Mouse (Mus musculus): ENCODE data around the gene Olfr159.

Olfr159 gene

DNA sequence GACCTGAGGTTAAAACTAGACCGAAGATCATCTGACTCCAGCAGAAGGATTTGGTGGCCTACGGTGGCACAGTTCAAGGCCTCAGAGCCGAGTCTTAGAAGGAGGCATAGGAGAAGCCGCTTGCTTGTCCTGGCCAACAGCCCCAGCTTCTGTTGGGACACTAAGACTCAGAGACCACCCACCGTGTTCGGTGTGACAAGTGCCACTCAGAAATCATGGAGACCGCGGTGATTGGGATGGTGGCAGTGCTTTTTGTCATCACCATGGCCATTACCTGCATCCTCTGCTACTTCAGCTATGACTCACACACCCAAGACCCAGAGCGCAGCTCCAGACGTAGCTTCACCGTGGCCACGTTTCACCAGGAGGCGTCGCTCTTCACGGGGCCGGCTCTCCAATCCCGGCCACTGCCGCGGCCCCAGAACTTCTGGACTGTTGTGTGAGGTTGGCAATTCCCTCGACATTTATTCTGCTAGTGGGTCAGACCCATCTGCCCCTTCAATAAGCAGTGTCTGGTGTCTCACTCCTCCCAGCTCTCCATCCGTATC, 40.0 kb downstream of the Olfr159 start:
- in situ Hi-C loops (cut with MboI; ENCODE audit: unreplicated experiment in 2 of 2): loop anchor here in 1 of 2 experiments (25.0 kb wide), 1 partner anchor 256 kb away; the partner anchor contains the start of gene Ccin

DNA sequence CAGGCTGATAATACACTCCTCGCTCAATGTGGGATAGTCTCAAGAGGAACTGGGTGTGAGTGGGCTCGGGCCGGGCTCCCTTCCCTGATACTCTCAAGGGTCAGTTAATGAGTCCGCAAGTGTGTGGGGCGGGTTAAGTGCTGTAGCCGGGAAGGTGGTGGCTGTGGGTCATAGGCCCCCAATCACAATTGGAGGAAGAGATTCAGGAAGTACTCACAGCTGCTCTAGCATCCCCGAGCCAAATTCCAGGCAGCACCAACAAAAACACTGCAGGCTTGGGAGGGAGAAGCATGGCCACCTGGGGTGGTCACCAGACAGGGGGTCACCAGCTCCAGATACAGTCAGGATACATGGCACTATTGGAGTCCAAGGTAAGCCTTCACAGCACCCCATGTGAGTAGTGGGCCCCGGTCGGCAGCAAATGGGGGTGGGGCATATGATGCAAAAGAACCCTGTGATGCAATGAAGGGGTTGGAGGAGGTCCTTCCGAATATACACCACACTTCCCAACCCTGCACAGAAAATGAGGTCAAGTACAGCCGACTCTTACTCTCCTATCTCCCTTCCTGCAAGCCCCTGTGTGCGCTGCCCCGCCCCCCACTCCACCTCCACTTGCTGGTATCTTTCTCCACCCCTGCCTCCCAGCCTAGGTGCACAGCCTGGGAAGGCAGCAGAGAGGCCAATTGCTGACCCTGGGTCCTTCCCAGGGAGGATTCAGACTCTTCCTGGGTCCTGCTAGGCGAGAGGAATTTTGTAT, 40.8 kb downstream of the Olfr159 start, which contains the start of gene Spaar:
Gene Spaar, plus strand, starts transcription at position 241 of the 757 bp plus-strand sequence.
- in situ Hi-C loops (cut with MboI; ENCODE audit: unreplicated experiment in 2 of 2): loop anchor here in 1 of 2 experiments (25.0 kb wide), 1 partner anchor 257 kb away; the partner anchor contains the start of gene Ccin

DNA sequence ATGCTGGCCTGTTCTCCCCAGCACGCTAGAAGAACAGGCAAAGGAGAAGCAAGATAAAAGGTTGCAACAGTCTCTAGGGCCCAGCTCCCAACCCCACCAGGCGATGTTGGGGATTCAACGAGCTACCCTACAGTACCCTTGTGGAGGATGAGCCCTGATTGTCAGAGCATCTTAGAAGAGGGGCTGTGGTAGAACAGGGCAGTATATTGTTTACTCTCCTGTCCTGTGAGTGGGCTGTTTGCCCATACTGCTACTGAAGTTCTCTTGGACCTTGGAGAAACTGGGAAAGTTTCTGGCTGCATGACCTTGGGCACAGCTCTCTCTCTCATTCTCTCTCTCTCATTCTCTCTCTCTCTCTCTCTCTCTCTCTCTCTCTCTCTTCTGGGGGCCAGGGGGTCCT, 41.7 kb downstream of the Olfr159 start:
- in situ Hi-C loops (cut with MboI; ENCODE audit: unreplicated experiment in 2 of 2): loop anchor here in 1 of 2 experiments (25.0 kb wide), 1 partner anchor 258 kb away; the partner anchor contains the start of gene Ccin

DNA sequence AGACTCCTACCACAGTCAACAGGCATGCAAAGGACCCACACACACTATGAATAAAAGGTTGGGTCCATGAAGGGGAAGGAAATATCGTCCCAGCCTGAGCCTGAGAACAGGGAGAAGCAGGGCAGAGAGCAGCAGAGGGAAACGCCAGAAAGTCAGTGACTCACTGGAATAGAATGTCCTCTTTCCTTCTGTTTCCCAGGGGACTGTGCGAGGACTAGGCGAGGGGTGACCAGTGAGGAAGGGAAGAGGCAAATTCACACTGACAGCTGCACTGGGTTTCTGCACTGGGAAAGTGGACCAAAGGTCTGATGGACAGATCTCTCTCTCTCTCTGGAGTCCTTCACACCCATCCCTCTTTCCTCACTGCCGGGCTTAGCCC, 42.2 kb downstream of the Olfr159 start:
- in situ Hi-C loops (cut with MboI; ENCODE audit: unreplicated experiment in 2 of 2): loop anchor here in 1 of 2 experiments (25.0 kb wide), 1 partner anchor 259 kb away; the partner anchor contains the start of gene Ccin

DNA sequence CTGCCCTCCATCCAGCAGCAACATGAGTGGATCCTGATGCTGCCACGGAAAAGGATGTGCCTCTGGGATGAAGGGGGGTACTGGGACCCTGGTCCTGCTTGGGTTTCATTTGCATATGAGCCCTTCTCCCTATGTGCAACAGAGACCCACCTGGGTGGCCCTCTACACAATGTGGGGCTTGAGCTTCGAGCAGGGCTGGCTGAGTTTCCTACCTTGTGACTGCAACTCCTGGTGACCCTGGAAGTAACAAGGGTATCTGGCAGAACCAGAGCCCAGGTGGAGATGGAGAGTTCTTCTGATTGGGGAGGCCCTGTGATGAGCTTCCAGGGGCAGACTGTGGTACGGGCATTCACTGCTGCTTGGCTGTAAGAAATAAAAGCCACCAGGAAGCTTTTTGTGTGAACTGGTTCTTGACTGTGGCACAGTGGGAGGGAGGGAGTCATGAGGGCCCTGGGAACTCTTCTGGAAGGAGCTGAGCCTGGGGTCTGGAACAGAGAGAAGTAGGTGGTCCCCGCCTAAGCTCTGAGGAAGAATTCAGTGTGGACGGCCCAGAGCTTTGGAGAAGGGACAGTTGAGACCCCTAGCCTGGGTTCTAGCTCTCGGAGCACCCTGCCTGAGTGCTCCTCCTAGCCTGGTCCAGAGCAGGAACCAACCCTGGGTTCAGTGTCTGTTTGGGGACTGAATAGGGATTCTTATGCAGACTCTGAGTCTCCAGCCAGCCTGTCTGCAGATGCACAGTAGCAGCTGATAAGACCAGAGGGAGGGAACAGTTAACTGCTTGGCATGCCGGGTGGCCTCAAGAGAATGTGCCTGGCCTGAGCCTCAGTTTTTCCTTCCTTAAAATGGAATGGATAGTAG, 42.9 kb downstream of the Olfr159 start:
- in situ Hi-C loops (cut with MboI; ENCODE audit: unreplicated experiment in 2 of 2): loop anchor here in 1 of 2 experiments (25.0 kb wide), 1 partner anchor 259 kb away; the partner anchor contains the start of gene Ccin

DNA sequence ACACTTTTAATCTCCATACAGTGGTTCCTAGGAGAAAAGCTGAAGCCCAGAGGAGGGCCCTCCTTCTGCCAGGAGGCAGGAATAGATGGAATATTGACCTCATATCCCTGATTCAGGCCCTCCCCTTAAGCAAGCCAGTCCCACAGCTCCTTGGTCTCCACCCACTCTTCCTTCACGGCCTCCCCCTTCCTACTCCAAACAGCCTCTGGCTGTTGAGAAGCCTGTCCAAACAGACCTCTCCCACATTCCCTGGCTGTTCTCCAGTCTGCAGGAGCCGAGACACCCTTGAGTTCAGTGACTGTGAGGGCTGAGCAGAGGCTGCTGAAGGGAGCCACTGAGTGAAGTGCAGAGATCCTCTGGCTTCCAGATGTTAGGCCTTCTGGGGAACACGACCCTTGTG, 43.8 kb downstream of the Olfr159 start, which contains the start of gene Hrct1:
Gene Hrct1, plus strand, starts transcription at position 194 of the 400 bp plus-strand sequence.
- in situ Hi-C loops (cut with MboI; ENCODE audit: unreplicated experiment in 2 of 2): loop anchor here in 1 of 2 experiments (25.0 kb wide), 1 partner anchor 260 kb away; the partner anchor contains the start of gene Ccin

DNA sequence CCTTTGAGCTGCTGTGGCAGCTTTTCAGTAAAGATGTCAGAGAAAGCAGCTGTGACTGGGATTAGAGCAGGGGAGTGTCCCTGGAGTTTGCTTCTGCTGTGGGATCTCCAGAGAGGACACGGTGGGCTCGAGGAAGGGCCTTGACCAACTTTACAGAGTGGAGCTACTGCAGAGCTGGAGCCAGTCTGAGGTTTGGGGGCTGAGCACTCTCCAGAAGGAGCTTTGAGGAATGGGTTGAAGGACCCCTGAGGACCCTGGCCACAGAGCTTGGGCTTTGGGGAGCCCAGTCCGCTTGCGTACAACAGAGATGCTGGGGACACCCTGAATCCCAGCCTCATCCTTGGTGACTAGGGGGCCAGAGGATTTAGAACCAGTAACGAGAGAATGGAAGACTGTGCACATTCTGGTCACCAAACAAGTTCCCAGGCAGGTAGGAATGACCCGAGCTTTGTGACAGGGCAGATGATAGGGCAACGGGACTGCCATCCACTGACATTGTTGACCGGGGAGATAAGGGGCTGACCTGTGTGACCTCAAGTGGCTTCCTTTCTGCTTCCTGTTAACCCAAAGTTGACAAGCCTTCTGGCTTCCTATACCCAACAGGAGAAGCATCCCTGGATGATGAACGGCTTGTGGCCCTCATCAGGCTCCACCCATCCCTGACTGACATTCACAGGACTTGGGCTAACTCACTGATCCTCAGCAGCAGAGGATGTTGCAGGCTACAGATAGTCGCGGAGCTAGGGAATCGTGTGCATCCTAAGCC, 44.4 kb downstream of the Olfr159 start:
- in situ Hi-C loops (cut with MboI; ENCODE audit: unreplicated experiment in 2 of 2): loop anchor here in 1 of 2 experiments (25.0 kb wide), 1 partner anchor 261 kb away; the partner anchor contains the start of gene Ccin

DNA sequence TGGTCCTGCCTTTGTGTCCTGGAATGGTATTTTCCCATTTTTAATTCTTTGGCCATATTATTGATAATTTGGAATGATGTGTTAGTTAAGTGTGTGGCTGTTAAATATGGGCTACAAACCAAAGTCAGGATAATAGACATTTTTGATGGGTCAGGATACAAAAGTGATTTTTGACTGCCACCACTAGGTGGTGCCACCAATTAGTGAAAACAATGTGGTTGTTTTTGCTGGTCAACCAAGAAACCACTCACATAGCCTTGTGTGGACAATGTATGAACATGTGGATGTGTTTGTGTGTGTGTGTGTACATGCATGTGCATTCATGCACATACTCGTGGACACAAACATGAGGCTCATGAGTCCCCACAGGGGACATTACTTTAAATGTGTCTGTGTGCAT, 46.0 kb downstream of the Olfr159 start:
- in situ Hi-C loops (cut with MboI; ENCODE audit: unreplicated experiment in 2 of 2): loop anchor here (25.0 kb wide), 2 partner anchors 263 to 662 kb away; partner anchors contain the start of genes Ccin (in 1 of the 2) and Unc13b (in 1 of the 2)

DNA sequence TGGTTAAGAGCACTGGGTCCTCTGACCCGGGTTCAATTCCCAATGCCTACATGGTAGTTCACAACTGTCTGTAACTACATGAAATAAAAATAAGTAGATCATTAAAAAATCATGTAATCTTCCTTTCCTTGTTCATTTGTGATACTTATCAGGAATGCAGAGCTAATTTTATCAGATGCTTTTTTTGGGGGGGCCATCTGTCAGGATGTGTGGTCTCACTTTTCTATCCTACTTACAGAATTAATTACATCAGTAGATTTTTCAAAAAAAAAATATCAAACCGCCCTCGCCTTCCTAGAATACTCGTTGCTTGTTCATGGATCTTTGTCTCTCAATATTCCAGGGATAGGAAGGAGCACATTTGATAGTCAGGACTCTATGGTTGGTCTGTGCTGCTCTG, 48.6 kb downstream of the Olfr159 start:
- in situ Hi-C loops (cut with MboI; ENCODE audit: unreplicated experiment in 2 of 2): loop anchor here in 1 of 2 experiments (25.0 kb wide), 1 partner anchor 660 kb away; the partner anchor contains the start of gene Unc13b

DNA sequence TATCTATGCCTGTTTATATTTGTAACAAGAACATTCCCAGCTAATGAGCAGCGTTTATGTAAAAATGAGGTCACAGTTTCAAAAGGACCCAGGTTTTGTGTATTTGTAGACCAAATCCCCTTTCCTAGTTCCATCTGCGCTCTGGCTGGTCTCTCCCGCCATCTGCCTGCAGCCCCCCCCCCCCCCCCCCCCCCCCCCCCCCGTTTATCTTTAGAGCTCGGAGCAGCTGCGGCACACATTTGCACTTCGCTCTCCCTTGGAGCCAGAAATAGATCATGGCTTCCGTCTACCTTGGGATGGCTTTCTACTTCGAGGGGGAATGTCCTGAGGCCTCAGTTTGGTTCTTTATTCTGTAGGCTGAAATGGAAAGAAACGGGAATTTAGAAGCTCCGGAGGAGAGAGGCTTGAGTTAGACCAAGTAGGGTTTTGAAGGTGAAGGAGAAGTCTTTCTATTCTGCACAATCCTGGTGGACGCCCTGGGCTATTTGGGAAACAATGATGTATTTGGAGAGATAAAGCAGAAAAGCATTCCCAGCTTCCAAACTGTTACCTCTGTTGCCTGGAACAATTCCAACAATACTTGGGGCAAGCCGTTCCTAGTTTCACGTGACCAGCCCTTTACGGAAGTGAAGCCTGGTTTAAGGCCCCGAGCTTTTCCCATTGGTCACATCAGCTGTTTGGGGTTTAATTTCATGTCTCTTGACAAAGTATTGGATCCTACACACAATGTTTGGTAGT, 50.1 kb downstream of the Olfr159 start:
- in situ Hi-C loops (cut with MboI; ENCODE audit: unreplicated experiment in 2 of 2): loop anchor here in 1 of 2 experiments (25.0 kb wide), 1 partner anchor 658 kb away; the partner anchor contains the start of gene Unc13b
